Mouse (Mus musculus): ENCODE measurements at regions not wholly inside any gene's neighbourhood (a gene's known extent, or its start where the extent isn't known, plus 50 kb on each side); places are given as distances from the start of the nearest gene placed in this dataset.

- no peak overlapping the region for H3ac ChIP-seq (ENCODE audit: control insufficient read depth, insufficient read length, low read depth)
- H3K4me3 ChIP-seq (ENCODE audit: insufficient read depth, poor library complexity, severe bottlenecking) = no peak overlapping the region
- no peaks in the 10 kb centered on the region for H3K27me3 ChIP-seq (ENCODE audit: control insufficient read depth, insufficient read depth, insufficient read length)
- no peaks in the 10 kb centered on the region for H3K36me3 ChIP-seq (ENCODE audit: control insufficient read depth, insufficient read depth)
- no peak for TF ChIP-seq FOSL1 (IDR thresholded peaks at IDR 0.05; ENCODE audit: insufficient read depth, low read length, poor library complexity, severe bottlenecking)
- TF ChIP-seq CTCF (IDR thresholded peaks at IDR 0.05; ENCODE audit: control insufficient read depth, insufficient read depth, insufficient read length) = no peak
- TF ChIP-seq MYOD1 (IDR thresholded peaks at IDR 0.05; ENCODE audit: control insufficient read depth, insufficient read length, low read depth) = no peak
- no peak for TF ChIP-seq MYOG (IDR thresholded peaks at IDR 0.05; ENCODE audit: control insufficient read depth, extremely low read depth, insufficient read length)
- no peak for TF ChIP-seq MAX (IDR thresholded peaks at IDR 0.05)
- no peak for TF ChIP-seq USF1 (IDR thresholded peaks at IDR 0.05; ENCODE audit: low read depth)
- no peak for TF ChIP-seq CEBPB (IDR thresholded peaks at IDR 0.05; ENCODE audit: low read depth)
- no peaks in the 10 kb centered on the region for H3K79me2 ChIP-seq (ENCODE audit: control insufficient read depth, insufficient read depth)
- no peaks in the 10 kb centered on the region for H3K79me3 ChIP-seq (ENCODE audit: low read depth)
Measured at GRCm38 (mm10) chr1:169138404-169139183, 392.7 kb downstream of the Nuf2 start.

DNA sequence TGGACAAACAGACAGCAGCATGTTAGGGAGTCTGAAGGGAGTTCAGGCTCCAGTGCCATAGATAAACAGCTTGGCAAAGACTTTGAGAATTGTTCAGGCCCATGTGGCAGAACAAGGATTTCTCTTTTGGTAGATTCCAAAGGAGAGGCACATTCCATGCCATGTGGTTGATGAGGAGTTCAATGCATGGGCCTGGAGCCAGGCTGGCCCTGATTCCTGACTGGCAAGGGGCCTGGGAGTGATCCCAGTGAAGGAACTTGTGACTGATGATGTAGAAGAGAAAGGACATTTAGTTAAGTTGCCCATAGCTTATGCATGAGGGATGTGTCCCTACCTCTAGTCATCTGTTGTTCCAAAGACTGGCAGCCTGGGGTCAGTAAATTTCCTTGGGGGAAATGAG lies 395.7 kb downstream of the Nuf2 start:
- no peak for TF ChIP-seq CTCF (IDR thresholded peaks at IDR 0.05; ENCODE audit: control insufficient read depth, insufficient read depth, insufficient read length)
- no peak for TF ChIP-seq FOSL1 (IDR thresholded peaks at IDR 0.05; ENCODE audit: insufficient read depth, low read length, poor library complexity, severe bottlenecking)
- TF ChIP-seq MYOG (IDR thresholded peaks at IDR 0.05; ENCODE audit: control insufficient read depth, extremely low read depth, insufficient read length) = no peak
- no peak for TF ChIP-seq CEBPB (IDR thresholded peaks at IDR 0.05; ENCODE audit: low read depth)
- TF ChIP-seq USF1 (IDR thresholded peaks at IDR 0.05; ENCODE audit: low read depth) = no peak
- no peak for TF ChIP-seq MYOD1 (IDR thresholded peaks at IDR 0.05; ENCODE audit: control insufficient read depth, insufficient read length, low read depth)
- TF ChIP-seq MAX (IDR thresholded peaks at IDR 0.05) = no peak
- H3K27me3 ChIP-seq (ENCODE audit: control insufficient read depth, insufficient read depth, insufficient read length) = no peaks in the 10 kb centered on the region

GRCm38 (mm10) chr1:169103669-169104068 lies 427.6 kb downstream of the Nuf2 start:
- TF ChIP-seq CEBPB (IDR thresholded peaks at IDR 0.05; ENCODE audit: low read depth) = no peak
- TF ChIP-seq MAX (IDR thresholded peaks at IDR 0.05) = no peak
- TF ChIP-seq USF1 (IDR thresholded peaks at IDR 0.05; ENCODE audit: low read depth) = no peak
- no peak for TF ChIP-seq MYOD1 (IDR thresholded peaks at IDR 0.05; ENCODE audit: control insufficient read depth, insufficient read length, low read depth)
- TF ChIP-seq CTCF (IDR thresholded peaks at IDR 0.05; ENCODE audit: control insufficient read depth, insufficient read depth, insufficient read length) = no peak
- TF ChIP-seq FOSL1 (IDR thresholded peaks at IDR 0.05; ENCODE audit: insufficient read depth, low read length, poor library complexity, severe bottlenecking) = no peak
- TF ChIP-seq MYOG (IDR thresholded peaks at IDR 0.05; ENCODE audit: control insufficient read depth, extremely low read depth, insufficient read length) = no peak
- H3K36me3 ChIP-seq (ENCODE audit: control insufficient read depth, insufficient read depth) = no peaks in the 10 kb centered on the region
- H3K27me3 ChIP-seq (ENCODE audit: control insufficient read depth, insufficient read depth, insufficient read length) = no peaks in the 10 kb centered on the region
- no peak overlapping the region for H3K4me3 ChIP-seq (ENCODE audit: insufficient read depth, poor library complexity, severe bottlenecking)
- no peaks in the 10 kb centered on the region for H3K79me2 ChIP-seq (ENCODE audit: control insufficient read depth, insufficient read depth)
- no peaks in the 10 kb centered on the region for H3K79me3 ChIP-seq (ENCODE audit: low read depth)
- no peak overlapping the region for H3ac ChIP-seq (ENCODE audit: control insufficient read depth, insufficient read length, low read depth)

More for the DNA sequence above, 395.7 kb downstream of the Nuf2 start:
- Histone ChIP-seq H3K36me3 (ENCODE audit: control insufficient read depth, insufficient read depth) (no peaks in the 10 kb centered on the region), H3K4me3 (ENCODE audit: insufficient read depth, poor library complexity, severe bottlenecking) (no peak overlapping the region), H3K79me3 (ENCODE audit: low read depth) (no peaks in the 10 kb centered on the region), H3K79me2 (ENCODE audit: control insufficient read depth, insufficient read depth) (no peaks in the 10 kb centered on the region), H3ac (ENCODE audit: control insufficient read depth, insufficient read length, low read depth) (no peak overlapping the region)

DNA sequence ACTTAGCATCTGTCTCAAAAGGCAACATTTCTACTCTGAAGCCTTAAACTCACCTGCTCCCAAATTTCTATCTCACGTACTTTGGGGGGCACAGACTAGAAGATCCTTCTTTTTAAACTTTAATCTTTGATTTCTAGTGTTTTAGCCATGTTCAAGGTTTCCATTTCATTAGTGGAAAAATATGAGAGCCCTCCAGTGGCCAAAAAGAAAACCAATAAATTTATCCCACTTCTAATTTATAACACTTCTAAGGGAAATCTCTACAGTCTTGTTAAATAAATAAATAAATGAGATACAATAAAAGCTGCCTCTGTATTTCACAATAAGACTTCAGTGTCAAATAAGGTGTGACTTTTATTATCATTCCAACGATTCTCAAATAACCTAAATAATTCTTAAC lies 428.2 kb downstream of the Nuf2 start:
- no peaks in the 10 kb centered on the region for H3K79me3 ChIP-seq (ENCODE audit: low read depth)
- H3K4me3 ChIP-seq (ENCODE audit: insufficient read depth, poor library complexity, severe bottlenecking) = no peak overlapping the region
- no peaks in the 10 kb centered on the region for H3K27me3 ChIP-seq (ENCODE audit: control insufficient read depth, insufficient read depth, insufficient read length)
- H3ac ChIP-seq (ENCODE audit: control insufficient read depth, insufficient read length, low read depth) = no peak overlapping the region
- H3K79me2 ChIP-seq (ENCODE audit: control insufficient read depth, insufficient read depth) = no peaks in the 10 kb centered on the region
- no peaks in the 10 kb centered on the region for H3K36me3 ChIP-seq (ENCODE audit: control insufficient read depth, insufficient read depth)
- TF ChIP-seq MYOG (IDR thresholded peaks at IDR 0.05; ENCODE audit: control insufficient read depth, extremely low read depth, insufficient read length) (no peak), USF1 (IDR thresholded peaks at IDR 0.05; ENCODE audit: low read depth) (no peak), MYOD1 (IDR thresholded peaks at IDR 0.05; ENCODE audit: control insufficient read depth, insufficient read length, low read depth) (no peak), MAX (IDR thresholded peaks at IDR 0.05) (no peak), FOSL1 (IDR thresholded peaks at IDR 0.05; ENCODE audit: insufficient read depth, low read length, poor library complexity, severe bottlenecking) (no peak), CTCF (IDR thresholded peaks at IDR 0.05; ENCODE audit: control insufficient read depth, insufficient read depth, insufficient read length) (no peak), CEBPB (IDR thresholded peaks at IDR 0.05; ENCODE audit: low read depth) (no peak)

GRCm38 (mm10) chr1:169099221-169099620 lies 432.0 kb downstream of the Nuf2 start:
- Histone ChIP-seq H3K36me3 (ENCODE audit: control insufficient read depth, insufficient read depth) (no peaks in the 10 kb centered on the region), H3K79me3 (ENCODE audit: low read depth) (no peaks in the 10 kb centered on the region), H3ac (ENCODE audit: control insufficient read depth, insufficient read length, low read depth) (no peak overlapping the region), H3K4me3 (ENCODE audit: insufficient read depth, poor library complexity, severe bottlenecking) (no peak overlapping the region), H3K79me2 (ENCODE audit: control insufficient read depth, insufficient read depth) (no peaks in the 10 kb centered on the region), H3K27me3 (ENCODE audit: control insufficient read depth, insufficient read depth, insufficient read length) (no peaks in the 10 kb centered on the region)
- TF ChIP-seq MYOD1 (IDR thresholded peaks at IDR 0.05; ENCODE audit: control insufficient read depth, insufficient read length, low read depth) = no peak
- TF ChIP-seq CEBPB (IDR thresholded peaks at IDR 0.05; ENCODE audit: low read depth) = no peak
- no peak for TF ChIP-seq CTCF (IDR thresholded peaks at IDR 0.05; ENCODE audit: control insufficient read depth, insufficient read depth, insufficient read length)
- TF ChIP-seq MYOG (IDR thresholded peaks at IDR 0.05; ENCODE audit: control insufficient read depth, extremely low read depth, insufficient read length) = no peak
- no peak for TF ChIP-seq MAX (IDR thresholded peaks at IDR 0.05)
- no peak for TF ChIP-seq FOSL1 (IDR thresholded peaks at IDR 0.05; ENCODE audit: insufficient read depth, low read length, poor library complexity, severe bottlenecking)
- TF ChIP-seq USF1 (IDR thresholded peaks at IDR 0.05; ENCODE audit: low read depth) = no peak
